21 mouse cellular contexts compared by ENCODE assay signal in genomic region chrX:98392376-98392775, GRCm38 (mm10).
"Had no signal": no experiment of that assay in that cellular context is flagged by ENCODE, and none has a peak within 500 bp of the region (broad histone marks: within the 10 kb centered on the region; RNA-seq: fewer than 3 reads in every experiment).

No protein-coding gene starts in this region.

- H3K27ac ChIP-seq: limb, embryonic 12.5 days; limb, embryonic 15.5 days; liver, embryonic 14.5 days; macrophage; midbrain, embryonic 12.5 days; midbrain, embryonic 15.5 days; neural tube, embryonic 12.5 days; neural tube, embryonic 15.5 days; stomach, embryonic 15.5 days had no signal

- H3K4me2 ChIP-seq: limb, embryonic 12.5 days; limb, embryonic 15.5 days; liver, embryonic 11.5 days; lung, embryonic 14.5 days; midbrain, embryonic 12.5 days; midbrain, embryonic 15.5 days; neural tube, embryonic 12.5 days; neural tube, embryonic 15.5 days; stomach, embryonic 15.5 days had no signal

- DNase-seq: kidney, adult 18-20 months; kidney, adult 9 months; kidney, postnatal 14 days; kidney, postnatal 4 days; left cerebral cortex, postnatal 4 days; liver, postnatal 0 days; lung, embryonic 14.5 days; spleen, adult 18-20 months; thymus, postnatal 36 days had no signal

- H3K9ac ChIP-seq: limb, embryonic 12.5 days; limb, embryonic 15.5 days; liver, embryonic 14.5 days; liver, postnatal 0 days; lung, embryonic 14.5 days; midbrain, embryonic 12.5 days; midbrain, embryonic 15.5 days; neural tube, embryonic 12.5 days; neural tube, embryonic 15.5 days; stomach, embryonic 15.5 days had no signal

- H3K9me3 ChIP-seq: limb, embryonic 12.5 days; limb, embryonic 15.5 days; midbrain, embryonic 12.5 days; midbrain, embryonic 15.5 days; neural tube, embryonic 12.5 days; neural tube, embryonic 15.5 days; stomach, embryonic 15.5 days had no signal

- H3K36me3 ChIP-seq: limb, embryonic 12.5 days; limb, embryonic 15.5 days; midbrain, embryonic 12.5 days; midbrain, embryonic 15.5 days; neural tube, embryonic 12.5 days; neural tube, embryonic 15.5 days; stomach, embryonic 15.5 days had no signal

- H3K4me1 ChIP-seq: limb, embryonic 12.5 days; limb, embryonic 15.5 days; midbrain, embryonic 12.5 days; midbrain, embryonic 15.5 days; neural tube, embryonic 12.5 days; neural tube, embryonic 15.5 days; stomach, embryonic 15.5 days had no signal

- H3K27me3 ChIP-seq: limb, embryonic 12.5 days; limb, embryonic 15.5 days; midbrain, embryonic 12.5 days; midbrain, embryonic 15.5 days; neural tube, embryonic 12.5 days; neural tube, embryonic 15.5 days; stomach, embryonic 15.5 days had no signal

- ATAC-seq: intestine, embryonic 16.5 days; liver, postnatal 0 days; lung, postnatal 0 days; midbrain, embryonic 15.5 days had no signal

- H3K4me3 ChIP-seq: limb, embryonic 12.5 days; limb, embryonic 15.5 days; midbrain, embryonic 12.5 days; midbrain, embryonic 15.5 days; neural tube, embryonic 12.5 days; neural tube, embryonic 15.5 days; stomach, embryonic 15.5 days had no signal
